ENCODE assay signal across 9 mouse cellular contexts in genomic region chr5:100917252-100917774, GRCm38 (mm10).
DNase-seq lines count a peak whose midpoint lies in the region; ATAC-seq and TF ChIP-seq lines count a peak whose summit lies in the region.
"Had no signal": no experiment of that assay in that cellular context is flagged by ENCODE, and none has a peak within 500 bp of the region (broad histone marks: within the 10 kb centered on the region; RNA-seq: fewer than 3 reads in every experiment).

No protein-coding gene starts in this region.

- TF ChIP-seq EP300 in CH12.LX (IDR thresholded peaks at IDR 0.05; ENCODE audit: low read length), result no peak

- no peaks in the 10 kb centered on the region for H3K36me3 ChIP-seq in CH12.LX (replicated peaks in 1 of 2; ENCODE audit: control insufficient read depth in 1 of 2, insufficient read depth in 1 of 2, low read length in 1 of 2)
- no peaks in the 10 kb centered on the region for H3K36me3 ChIP-seq in kidney, embryonic 16.5 days (ENCODE audit: insufficient read depth, low read length)
- no peaks in the 10 kb centered on the region for H3K36me3 ChIP-seq in lung, embryonic 14.5 days (ENCODE audit: insufficient read depth)
- H3K36me3 ChIP-seq: heart, embryonic 15.5 days had no signal

- H3K9me3 ChIP-seq in CH12.LX (replicated peaks; ENCODE audit: low read length), result no peaks in the 10 kb centered on the region
- no peaks in the 10 kb centered on the region for H3K9me3 ChIP-seq in kidney, embryonic 16.5 days (ENCODE audit: low read length)
- no peaks in the 10 kb centered on the region for H3K9me3 ChIP-seq in lung, embryonic 14.5 days (ENCODE audit: low read depth, low read length)
- H3K9me3 ChIP-seq: heart, embryonic 15.5 days had no signal

- dilution Hi-C loops in CH12.LX (cut with MboI; ENCODE audit: extremely low pct_ligation_motif_present, extremely low pct_unique_long_range_greater_than_20kb, low sequenced_read_pairs), result no loop called here

- peak; percentile 15 for TF ChIP-seq RAD21 in CH12.LX (IDR thresholded peaks at IDR 0.05; ENCODE audit: low read depth, low read length)

- peak; percentile 83 to 100 for TF ChIP-seq CTCF in CH12.LX (conservative IDR thresholded peaks at IDR 0.05 in 1 of 2, IDR thresholded peaks at IDR 0.05 in 1 of 2; ENCODE audit: low read depth in 2 of 2, low read length in 2 of 2)
- peak; percentile 96 for TF ChIP-seq CTCF in lung, embryonic 14.5 days (IDR thresholded peaks at IDR 0.05; ENCODE audit: low read depth)

- TF ChIP-seq POLR2A in CH12.LX (IDR thresholded peaks at IDR 0.05; ENCODE audit: low read depth, low read length), result no peak

- ATAC-seq in kidney, embryonic 16.5 days (ENCODE audit: low FRiP score, low TSS enrichment), result peak; percentile 43; the same call in 1 of the 2 replicates
- ATAC-seq in lung, embryonic 14.5 days (ENCODE audit: insufficient read depth), result 0 out of 2 replicates have a peak, but pooled peaks have one; percentile 32

- WGBS in kidney, embryonic 16.5 days, result 22% methylated on average over 15 of the region's 15 CpGs
- WGBS in lung, embryonic 14.5 days, result 22% methylated on average over 15 of the region's 15 CpGs

- no peak overlapping the region for H3K9ac ChIP-seq in CH12.LX (ENCODE audit: insufficient read depth, low read depth)
- H3K9ac ChIP-seq in kidney, embryonic 16.5 days (replicated peaks; ENCODE audit: low read length), result no peak overlapping the region
- no peak overlapping the region for H3K9ac ChIP-seq in lung, embryonic 14.5 days
- H3K9ac ChIP-seq: heart, embryonic 15.5 days had no signal

- peak; percentile 60 for DNase-seq in 3T3-L1 (ENCODE audit: low read depth, low spot score)
- peak; percentile 61 for DNase-seq in CH12.LX (ENCODE audit: extremely low read depth)
- DNase-seq in c-Kit-positive CD71-negative TER-119-negative erythroid progenitor cells, embryonic 14.5 days (ENCODE audit: low read depth), result peak; percentile 50
- peak; percentile 53 to 63 for DNase-seq in frontal cortex, postnatal 36 days (ENCODE audit: low spot score in 2 of 2)
- peak; percentile 78 for DNase-seq in lung, embryonic 14.5 days
- peak; percentile 25 for DNase-seq in right cerebral cortex, adult 18-20 months
- DNase-seq in urinary bladder, postnatal 4 days (ENCODE audit: low spot score in 2 of 2), result peak; percentile 36 to 73

- H3K27me3 ChIP-seq in CH12.LX (replicated peaks), result no peaks in the 10 kb centered on the region
- H3K27me3 ChIP-seq in kidney, embryonic 16.5 days (ENCODE audit: insufficient read depth, low read length), result peaks cover 19% of the 10 kb centered on the region
- H3K27me3 ChIP-seq in lung, embryonic 14.5 days (ENCODE audit: insufficient read depth, low read length), result no peaks in the 10 kb centered on the region; the same call in none of the 2 replicates

- H3K4me1 ChIP-seq in CH12.LX (ENCODE audit: control insufficient read depth in 1 of 2, insufficient read depth in 2 of 2), result peaks cover 0 to 5% of the 10 kb centered on the region in 2 experiments; a peak in 1 of 4 replicates
- H3K4me1 ChIP-seq in kidney, embryonic 16.5 days (ENCODE audit: insufficient read depth, low read length), result no peaks in the 10 kb centered on the region
- H3K4me1 ChIP-seq in lung, embryonic 14.5 days (ENCODE audit: insufficient read depth), result no peaks in the 10 kb centered on the region

- no peak overlapping the region for H3K27ac ChIP-seq in CH12.LX (ENCODE audit: insufficient read depth, low read depth)
- no peak overlapping the region for H3K27ac ChIP-seq in kidney, embryonic 16.5 days (ENCODE audit: low read length)
- no peak overlapping the region for H3K27ac ChIP-seq in lung, embryonic 14.5 days (ENCODE audit: low read depth)
- H3K27ac ChIP-seq: heart, embryonic 15.5 days had no signal

- H3K4me3 ChIP-seq in CH12.LX (replicated peaks in 1 of 3; ENCODE audit: low read depth in 2 of 3, low read length in 2 of 3, poor library complexity in 1 of 3), result no peak overlapping the region
- no peak overlapping the region for H3K4me3 ChIP-seq in kidney, embryonic 16.5 days (ENCODE audit: low read length)
- no peak overlapping the region for H3K4me3 ChIP-seq in lung, embryonic 14.5 days (ENCODE audit: low read depth, low read length)
- H3K4me3 ChIP-seq: heart, embryonic 15.5 days had no signal

- in situ Hi-C loops in CH12.LX (cut with MboI; ENCODE audit: low pct_ligation_motif_present, low pct_unique_long_range_greater_than_20kb, low sequenced_read_pairs), result loop anchor here (10.0 kb wide), 1 partner anchor 213 kb away; no protein-coding TSS in a partner anchor

- no peaks in the 10 kb centered on the region for H3K79me2 ChIP-seq in CH12.LX (replicated peaks; ENCODE audit: control insufficient read depth, extremely low read depth, insufficient read depth, poor library complexity, severe bottlenecking)

- H3K4me2 ChIP-seq in CH12.LX (ENCODE audit: insufficient read depth, low read depth, poor library complexity, severe bottlenecking), result no peak overlapping the region
- no peak overlapping the region for H3K4me2 ChIP-seq in kidney, embryonic 16.5 days (replicated peaks; ENCODE audit: low read depth, low read length)
- no peak overlapping the region for H3K4me2 ChIP-seq in lung, embryonic 14.5 days
- H3K4me2 ChIP-seq: heart, embryonic 15.5 days had no signal

TF ChIP-seq in CH12.LX, 34 proteins besides CTCF, POLR2A, EP300 and RAD21:
- TF ChIP-seq TBP (conservative IDR thresholded peaks at IDR 0.05; ENCODE audit: low read depth, low read length), result no peak
- no peak for TF ChIP-seq USF1 (IDR thresholded peaks at IDR 0.05; ENCODE audit: low read depth, low read length)
- TF ChIP-seq ZMIZ1 (IDR thresholded peaks at IDR 0.05; ENCODE audit: low read depth, low read length), result no peak
- no peak for TF ChIP-seq UBTF (IDR thresholded peaks at IDR 0.05; ENCODE audit: low read depth, low read length)
- TF ChIP-seq JUND (conservative IDR thresholded peaks at IDR 0.05; ENCODE audit: low read depth, low read length), result no peak
- no peak for TF ChIP-seq ETS1 (conservative IDR thresholded peaks at IDR 0.05; ENCODE audit: low read depth, low read length)
- no peak for TF ChIP-seq GABPA (IDR thresholded peaks at IDR 0.05; ENCODE audit: insufficient replicate concordance, low read depth, low read length)
- TF ChIP-seq JUN (IDR thresholded peaks at IDR 0.05; ENCODE audit: insufficient read depth, low read depth, low read length), result no peak
- TF ChIP-seq IRF4 (IDR thresholded peaks at IDR 0.05; ENCODE audit: low read depth, low read length), result no peak; the same call in 1 of the 2 replicates
- no peak for TF ChIP-seq SIN3A (IDR thresholded peaks at IDR 0.05; ENCODE audit: low read length)
- peak; percentile 58; the same call in 1 of the 2 replicates for TF ChIP-seq MAX (IDR thresholded peaks at IDR 0.05; ENCODE audit: low read length)
- TF ChIP-seq MEF2A (IDR thresholded peaks at IDR 0.05; ENCODE audit: borderline replicate concordance, low read depth, low read length), result no peak
- no peak for TF ChIP-seq ZKSCAN1 (IDR thresholded peaks at IDR 0.05; ENCODE audit: borderline replicate concordance, low read depth, low read length)
- TF ChIP-seq SMC3 (IDR thresholded peaks at IDR 0.05; ENCODE audit: low read depth, low read length), result peak; percentile 53
- TF ChIP-seq ELF1 (IDR thresholded peaks at IDR 0.05; ENCODE audit: low read depth, low read length), result peak; percentile 65
- TF ChIP-seq HCFC1 (IDR thresholded peaks at IDR 0.05; ENCODE audit: low read depth, low read length), result no peak; the same call in 1 of the 2 replicates
- peak; percentile 81; the same call in 1 of the 2 replicates for TF ChIP-seq NELFE (IDR thresholded peaks at IDR 0.05; ENCODE audit: low read depth, low read length)
- TF ChIP-seq NRF1 (IDR thresholded peaks at IDR 0.05; ENCODE audit: low read depth, low read length), result no peak
- 0 out of 2 replicates have a peak, but pooled peaks have one; percentile 23 for TF ChIP-seq TCF12 (IDR thresholded peaks at IDR 0.05; ENCODE audit: low read depth, low read length)
- TF ChIP-seq PAX5 (IDR thresholded peaks at IDR 0.05; ENCODE audit: low read length), result no peak
- TF ChIP-seq RCOR1 (conservative IDR thresholded peaks at IDR 0.05; ENCODE audit: low read depth, low read length), result no peak
- no peak for TF ChIP-seq ZC3H11A (IDR thresholded peaks at IDR 0.05; ENCODE audit: low read depth, low read length)
- no peak for TF ChIP-seq CHD1 (IDR thresholded peaks at IDR 0.05; ENCODE audit: low read depth, low read length)
- TF ChIP-seq ZNF384 (IDR thresholded peaks at IDR 0.05; ENCODE audit: low read depth, low read length), result no peak
- peak; percentile 72; the same call in 1 of the 2 replicates for TF ChIP-seq MYC (IDR thresholded peaks at IDR 0.05; ENCODE audit: low read depth, low read length)
- TF ChIP-seq MAZ (IDR thresholded peaks at IDR 0.05; ENCODE audit: low read depth, low read length), result peak; percentile 39; the same call in 1 of the 2 replicates
- no peak for TF ChIP-seq E2F4 (IDR thresholded peaks at IDR 0.05; ENCODE audit: insufficient replicate concordance, low read depth, low read length)
- no peak for TF ChIP-seq POLR2AphosphoS2 (IDR thresholded peaks at IDR 0.05; ENCODE audit: low read depth, low read length)
- no peak for TF ChIP-seq USF2 (conservative IDR thresholded peaks at IDR 0.05; ENCODE audit: low read depth, low read length)
- no peak for TF ChIP-seq MAFK (IDR thresholded peaks at IDR 0.05; ENCODE audit: insufficient replicate concordance, low read length)
- TF ChIP-seq CHD2 (IDR thresholded peaks at IDR 0.05; ENCODE audit: low read length), result no peak
- no peak; the same call in 1 of the 2 replicates for TF ChIP-seq MXI1 (IDR thresholded peaks at IDR 0.05; ENCODE audit: low read depth, low read length)
- no peak for TF ChIP-seq BHLHE40 (IDR thresholded peaks at IDR 0.05; ENCODE audit: low read depth, low read length)
- TF ChIP-seq KAT2A (IDR thresholded peaks at IDR 0.05; ENCODE audit: insufficient replicate concordance, low read length), result no peak

Comparison
In these comparisons a context has a peak if more than half of its experiments do, and no peak if none do; other contexts are left out.
1. DNase-seq: peak in every context shown above with its lines; median percentile 78 in lung, embryonic 14.5 days; 61 in CH12.LX; 60 in 3T3-L1; 58 in frontal cortex, postnatal 36 days; 54 in urinary bladder, postnatal 4 days; 50 in c-Kit-positive CD71-negative TER-119-negative erythroid progenitor cells, embryonic 14.5 days; 25 in right cerebral cortex, adult 18-20 months.